Mouse (Mus musculus) neural tube, embryonic 12.5 days (tissue): Measurements from ENCODE around the gene Gm9639. TPM values are rescaled to one million over a fixed set of nuclear protein-coding genes. Genes with fewer than 3 reads are reported as not detected.
"Not testable (repeated sequence)": the region's sequence is repeated elsewhere in the genome, so short reads cannot be mapped to it uniquely, and the experiment has no call there.

Source experiments
- ATAC-seq: fragments of 200-750 bp; cut with Nextera tagmentation; 2 replicates; pipeline ENCODE4 v1.8.0; 2017; ENCODE audit warnings: low read depth, mild to moderate bottlenecking, moderate TSS enrichment, moderate library complexity; ENCODE audit not compliant: low FRiP score
- H3K27ac ChIP-seq: fragments of 300-500 bp; sonication (generic); 2 replicates; pipeline ENCODE4 v1.5.1; 2016
- H3K27me3 ChIP-seq: fragments of 300-500 bp; sonication (generic); replicated peaks from 2 replicates; pipeline ENCODE4 v1.6.1; 2016; ENCODE audit warnings: mild to moderate bottlenecking
- H3K36me3 ChIP-seq: fragments of 300-500 bp; sonication (generic); 2 replicates; pipeline ENCODE4 v1.6.1; 2016; ENCODE audit warnings: mild to moderate bottlenecking
- H3K4me1 ChIP-seq: fragments of 300-500 bp; sonication (generic); 2 replicates; pipeline ENCODE4 v1.6.1; 2016
- H3K4me2 ChIP-seq: fragments of 300-500 bp; sonication (generic); replicated peaks from 2 replicates; pipeline ENCODE4 v1.6.1; 2016; ENCODE audit warnings: mild to moderate bottlenecking
- H3K4me3 ChIP-seq: fragments of 300-500 bp; sonication (generic); 2 replicates; pipeline ENCODE4 v1.5.1; 2016
- H3K9ac ChIP-seq: fragments of 300-500 bp; sonication (generic); 2 replicates; pipeline ENCODE4 v1.6.1; 2016; ENCODE audit warnings: mild to moderate bottlenecking
- H3K9me3 ChIP-seq: fragments of 300-500 bp; sonication (generic); 2 replicates; pipeline ENCODE4 v1.6.1; 2016; ENCODE audit warnings: mild to moderate bottlenecking
- WGBS: fragments of 180-500 bp; shearing (Covaris S2); methylation state at CpG from one replicate; pipeline ENCODE4 v1.1.7; 2016; 5-methylcytosine and 5-hydroxymethylcytosine counted together
- polyA plus RNA-seq: library from polyadenylated mRNA; unstranded; fragments of >200 nt; fragmentation: Nextera tagmentation; extraction: Ambion mirVana; gene quantifications from 2 replicates; pipeline ENCODE4 v1.2.1, GENCODE M21; 2016

Gm9639 gene
- not detected in 2 replicates for polyA plus RNA-seq

GRCm38 (mm10) chr10:77794976-77795375 lies at the start of gene Gm9639:
TSS of gene Gm9639 (minus strand) at chr10:77795076.
- Histone ChIP-seq H3K4me3 (no peak within 1 kb of the TSS), H3K9ac (no peak within 1 kb of the TSS), H3K4me1 (peaks cover 15% of the 10 kb centered on the region), H3K27ac (no peak within 1 kb of the TSS), H3K4me2 (no peak within 1 kb of the TSS), H3K36me3 (no peaks in the 10 kb centered on the region), H3K9me3 (no peaks in the 10 kb centered on the region), H3K27me3 (no peaks in the 10 kb centered on the region)
- WGBS: 56% methylated on average over 2 of the region's 2 CpGs
- ATAC-seq: no peak

- H3K4me1 ChIP-seq: no peaks in the 10 kb centered on the region
- H3K9ac ChIP-seq: no peak overlapping the region
- no peak overlapping the region for H3K4me2 ChIP-seq
- H3K27me3 ChIP-seq: no peaks in the 10 kb centered on the region
- no peak for ATAC-seq
- WGBS: 84% methylated on average over 6 of the region's 6 CpGs
- H3K9me3 ChIP-seq: 0 out of 2 replicates have a peak, but pooled peaks cover 2% of the 10 kb centered on the region
- H3K27ac ChIP-seq: no peak overlapping the region
- H3K4me3 ChIP-seq: no peak overlapping the region
- no peaks in the 10 kb centered on the region for H3K36me3 ChIP-seq
Observed at GRCm38 (mm10) chr10:77839006-77839405, 44.1 kb upstream of the Gm9639 start.

DNA sequence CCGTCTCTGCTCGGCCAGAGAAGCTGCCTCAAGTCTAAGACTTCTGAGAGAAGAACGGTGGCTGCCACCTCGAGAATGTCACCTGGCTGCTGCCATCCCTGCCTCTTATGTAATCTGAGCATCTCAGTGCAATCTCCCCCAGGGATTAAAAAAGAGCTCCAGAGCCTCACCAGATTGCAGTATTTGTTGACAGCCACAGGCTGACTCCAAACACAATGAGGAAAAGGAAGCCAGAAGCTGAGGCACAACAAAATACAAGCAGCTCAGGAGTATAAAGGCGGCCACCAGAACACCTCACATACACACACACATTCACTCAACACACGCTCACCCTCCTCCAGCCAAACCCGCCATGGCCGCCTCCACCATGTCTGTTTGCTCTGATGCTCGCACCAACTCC lies 40.8 kb upstream of the Gm9639 start, which contains the start of gene Krtap10-10:
Gene Krtap10-10, plus strand, starts transcription at position 301 of the 400 bp plus-strand sequence.
- H3K36me3 ChIP-seq: no peaks in the 10 kb centered on the region
- 73% methylated on average over 9 of the region's 9 CpGs for WGBS
- H3K9me3 ChIP-seq: no peaks in the 10 kb centered on the region
- H3K4me1 ChIP-seq: no peaks in the 10 kb centered on the region
- no peak within 1 kb of the TSS for H3K4me2 ChIP-seq
- no peak within 1 kb of the TSS for H3K27ac ChIP-seq
- H3K9ac ChIP-seq: no peak within 1 kb of the TSS
- no peak for ATAC-seq
- H3K4me3 ChIP-seq: no peak within 1 kb of the TSS
- no peaks in the 10 kb centered on the region for H3K27me3 ChIP-seq

DNA sequence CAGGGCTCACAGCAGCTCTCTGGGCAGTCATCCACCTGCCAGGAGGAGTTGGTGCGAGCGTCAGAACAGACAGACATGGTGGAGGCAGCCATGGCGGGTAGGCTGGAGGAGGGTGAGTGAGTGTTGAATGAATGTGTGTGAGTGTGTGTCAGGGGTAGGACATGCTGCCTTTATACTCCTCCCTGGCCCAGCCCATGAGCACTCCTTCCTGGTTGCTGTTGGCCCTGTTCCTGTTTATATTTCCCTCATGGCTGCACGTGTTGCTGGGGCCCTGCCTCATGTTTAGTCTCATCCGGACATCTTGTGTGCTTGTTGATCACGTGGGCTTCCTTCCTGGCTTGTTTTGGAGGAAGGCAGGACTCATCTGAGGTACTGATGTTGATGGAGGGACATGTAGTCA lies 32.1 kb upstream of the Gm9639 start, which contains the start of gene Krtap10-4:
Gene Krtap10-4, minus strand, starts transcription at position 145 of the 400 bp plus-strand sequence.
- WGBS: 81% methylated on average over 6 of the region's 6 CpGs
- Histone ChIP-seq H3K36me3 (no peaks in the 10 kb centered on the region), H3K4me2 (no peak within 1 kb of the TSS), H3K9me3 (no peaks in the 10 kb centered on the region; the same call in 1 of the 2 replicates), H3K4me3 (no peak within 1 kb of the TSS), H3K9ac (no peak within 1 kb of the TSS), H3K27ac (no peak within 1 kb of the TSS), H3K4me1 (no peaks in the 10 kb centered on the region), H3K27me3 (no peaks in the 10 kb centered on the region)
- ATAC-seq: no peak

DNA sequence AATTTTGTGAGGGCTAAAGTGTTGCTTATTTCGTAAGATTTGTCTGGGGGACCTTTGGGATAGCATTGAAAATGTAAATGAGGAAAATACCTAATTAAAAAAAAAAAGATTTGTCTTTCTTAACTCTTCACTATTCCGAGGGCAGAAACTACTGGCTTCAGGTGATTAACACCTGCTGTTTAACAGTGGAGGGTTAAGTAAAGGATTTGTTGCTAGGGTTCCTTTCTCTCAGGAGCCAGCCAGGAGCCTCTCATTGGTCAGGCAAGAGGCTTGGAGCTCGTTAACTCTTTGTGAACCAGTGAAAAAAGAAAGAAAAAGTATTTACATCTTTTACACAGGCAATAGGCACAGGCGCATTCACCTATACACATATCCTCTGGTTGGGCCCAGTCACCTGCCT lies 24.3 kb upstream of the Gm9639 start:
- Histone ChIP-seq H3K36me3 (no peaks in the 10 kb centered on the region), H3K4me1 (no peaks in the 10 kb centered on the region), H3K27me3 (no peaks in the 10 kb centered on the region), H3K9me3 (no peaks in the 10 kb centered on the region), H3K4me2 (no peak overlapping the region), H3K27ac (no peak overlapping the region), H3K9ac (no peak overlapping the region), H3K4me3 (no peak overlapping the region)
- no peak for ATAC-seq
- 43% methylated on average over 4 of the region's 4 CpGs for WGBS

DNA sequence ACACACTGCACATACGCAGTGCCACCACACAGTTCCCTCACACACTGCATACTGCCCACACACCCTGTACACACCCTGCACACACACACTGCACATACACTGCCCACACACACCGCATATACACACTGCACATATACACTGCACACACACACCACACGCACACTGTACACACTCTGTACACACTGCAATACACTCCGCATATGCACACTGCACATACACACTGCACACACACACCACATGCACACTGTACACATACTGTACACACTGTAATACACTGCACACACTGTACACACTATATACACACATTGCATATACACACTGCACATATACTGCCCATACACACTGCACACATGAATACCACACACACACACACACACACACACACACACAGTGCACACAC lies 23.6 kb upstream of the Gm9639 start:
- WGBS: 95% methylated on average over 4 of the region's 4 CpGs
- no peaks in the 10 kb centered on the region for H3K9me3 ChIP-seq
- H3K9ac ChIP-seq: no peak overlapping the region
- H3K36me3 ChIP-seq: no peaks in the 10 kb centered on the region
- H3K4me3 ChIP-seq: no peak overlapping the region
- no peak for ATAC-seq
- H3K27me3 ChIP-seq: no peaks in the 10 kb centered on the region
- no peaks in the 10 kb centered on the region for H3K4me1 ChIP-seq
- no peak overlapping the region for H3K4me2 ChIP-seq
- no peak overlapping the region for H3K27ac ChIP-seq

DNA sequence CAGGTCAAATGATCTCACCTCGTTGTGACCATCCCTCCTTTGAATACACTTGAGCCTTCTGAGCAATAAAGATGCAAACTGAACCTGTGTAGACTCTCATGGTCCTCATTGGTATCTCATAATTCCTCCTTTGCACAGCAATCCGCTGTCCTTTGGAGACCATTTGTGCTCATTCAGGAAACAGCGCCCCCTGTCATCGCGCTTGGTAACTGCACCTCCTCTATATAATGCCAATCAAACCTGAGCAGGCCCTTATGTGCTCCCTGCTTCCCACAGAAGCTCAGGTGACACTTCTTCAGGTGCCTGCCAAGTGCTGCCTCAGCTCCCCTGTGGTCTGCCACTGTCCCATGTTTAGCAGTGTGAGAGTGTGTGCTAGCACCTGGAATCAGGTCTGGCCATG lies 20.6 kb upstream of the Gm9639 start:
- WGBS: 38% methylated on average over 5 of the region's 5 CpGs
- Histone ChIP-seq H3K9me3 (no peaks in the 10 kb centered on the region), H3K9ac (no peak overlapping the region), H3K4me3 (no peak overlapping the region), H3K27ac (no peak overlapping the region), H3K27me3 (no peaks in the 10 kb centered on the region), H3K4me2 (no peak overlapping the region), H3K36me3 (no peaks in the 10 kb centered on the region), H3K4me1 (no peaks in the 10 kb centered on the region)
- no peak for ATAC-seq

DNA sequence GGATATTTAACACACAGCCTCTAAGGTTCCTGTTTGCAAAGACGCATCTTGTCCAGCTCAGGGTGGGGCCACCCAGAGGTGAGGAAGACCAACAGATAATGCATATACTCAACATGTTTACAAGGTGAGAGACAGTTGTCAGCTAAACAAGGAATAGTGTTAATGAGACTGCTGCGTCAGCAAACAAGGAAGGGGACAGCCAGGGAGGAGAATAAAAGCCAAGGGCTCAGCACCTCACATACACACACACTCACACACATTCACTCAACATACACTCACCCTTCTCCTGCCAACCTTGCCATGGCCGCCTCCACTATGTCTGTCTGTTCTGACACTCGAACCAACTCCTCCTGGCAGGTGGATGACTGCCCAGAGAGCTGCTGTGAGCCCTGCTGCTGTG lies 19.5 kb upstream of the Gm9639 start, which contains the start of gene Gm2696:
Gene Gm2696, plus strand, starts transcription at position 301 of the 400 bp plus-strand sequence.
- 63% methylated on average over 4 of the region's 4 CpGs for whole genome bisulfite sequencing
- ATAC-seq: no peak

GRCm38 (mm10) chr10:77811743-77812142 lies 16.9 kb upstream of the Gm9639 start, which contains the start of gene Gm9507:
TSS of gene Gm9507 (minus strand) at chr10:77811843.
- no peak within 1 kb of the TSS for H3K4me2 ChIP-seq
- no peak within 1 kb of the TSS for H3K27ac ChIP-seq
- no peaks in the 10 kb centered on the region for H3K9me3 ChIP-seq
- no peak within 1 kb of the TSS for H3K9ac ChIP-seq
- no peaks in the 10 kb centered on the region for H3K4me1 ChIP-seq
- no peaks in the 10 kb centered on the region for H3K36me3 ChIP-seq
- 74% methylated on average over 5 of the region's 5 CpGs for WGBS
- no peaks in the 10 kb centered on the region for H3K27me3 ChIP-seq
- ATAC-seq: no peak
- H3K4me3 ChIP-seq: no peak within 1 kb of the TSS

More for the DNA sequence above, 19.5 kb upstream of the Gm9639 start, which contains the start of gene Gm2696:
- H3K36me3 ChIP-seq: no peaks in the 10 kb centered on the region
- no peak within 1 kb of the TSS for H3K4me3 ChIP-seq
- no peaks in the 10 kb centered on the region for H3K4me1 ChIP-seq
- H3K27me3 ChIP-seq: no peaks in the 10 kb centered on the region
- no peaks in the 10 kb centered on the region for H3K9me3 ChIP-seq
- no peak within 1 kb of the TSS for H3K9ac ChIP-seq
- H3K27ac ChIP-seq: no peak within 1 kb of the TSS
- H3K4me2 ChIP-seq: no peak within 1 kb of the TSS

DNA sequence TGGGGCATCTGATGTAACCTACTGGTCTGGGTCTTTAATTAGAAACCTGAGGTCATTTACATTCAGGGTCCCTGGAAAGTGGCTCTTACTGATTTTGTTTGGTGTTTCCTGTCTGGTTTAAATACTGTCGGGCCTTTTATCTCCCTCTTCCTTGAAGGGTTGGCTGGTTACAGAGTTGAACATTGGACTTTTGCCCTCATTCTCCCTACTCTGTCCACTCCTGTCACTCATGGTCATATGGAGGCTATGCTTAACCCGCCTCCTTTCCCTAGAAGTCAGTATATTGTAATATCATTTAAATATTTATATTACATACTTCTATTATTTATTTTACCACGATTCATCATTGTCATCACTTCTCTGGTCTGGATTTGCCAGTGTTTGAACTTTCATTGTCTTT lies 9.2 kb upstream of the Gm9639 start:
- no peaks in the 10 kb centered on the region for H3K9me3 ChIP-seq
- no peaks in the 10 kb centered on the region for H3K36me3 ChIP-seq
- H3K9ac ChIP-seq: no peak overlapping the region
- no peak overlapping the region for H3K4me2 ChIP-seq
- H3K4me3 ChIP-seq: no peak overlapping the region
- H3K4me1 ChIP-seq: 0 out of 2 replicates have a peak, but pooled peaks cover 2% of the 10 kb centered on the region
- WGBS: 83% methylated on average over 3 of the region's 3 CpGs
- H3K27ac ChIP-seq: no peak overlapping the region
- no peaks in the 10 kb centered on the region for H3K27me3 ChIP-seq
- no peak for ATAC-seq

DNA sequence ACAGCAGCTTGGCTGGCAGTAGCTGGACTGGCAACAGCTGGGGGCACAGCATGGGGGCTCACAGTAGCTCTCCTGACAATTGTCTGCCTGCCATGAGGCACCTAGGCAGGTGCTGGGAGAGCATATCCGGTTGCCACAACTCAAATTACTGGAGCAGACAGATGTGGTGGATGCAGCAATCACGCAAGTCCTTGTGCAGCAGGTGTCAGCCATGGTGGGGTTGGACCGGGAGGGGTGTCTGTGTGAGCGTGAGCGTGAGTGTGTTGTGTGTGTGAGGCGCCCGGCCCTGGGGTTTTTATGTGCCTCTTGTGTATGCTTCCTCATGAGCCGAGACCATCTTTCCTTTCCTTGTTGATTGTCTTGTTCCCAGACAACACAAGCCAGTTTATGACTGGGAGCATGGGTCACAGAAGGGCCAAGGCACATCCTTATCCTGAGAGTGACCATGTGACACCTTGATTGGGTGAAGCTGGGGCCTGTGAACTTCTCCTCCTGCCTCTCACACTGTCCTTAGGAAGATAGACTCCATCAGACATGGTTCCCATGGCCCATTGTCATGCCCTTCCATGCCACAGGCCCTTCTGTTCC lies 4.1 kb upstream of the Gm9639 start, which contains the start of gene Gm19668:
Gene Gm19668, minus strand, starts transcription at position 213 of the 588 bp plus-strand sequence.
- ATAC-seq: peak; percentile 54; the same call in 1 of the 2 replicates
- WGBS: 41% methylated on average over 8 of the region's 8 CpGs
- no peaks in the 10 kb centered on the region for H3K9me3 ChIP-seq
- no peaks in the 10 kb centered on the region for H3K36me3 ChIP-seq
- no peak within 1 kb of the TSS for H3K9ac ChIP-seq
- H3K4me3 ChIP-seq: no peak within 1 kb of the TSS
- peaks cover 15% of the 10 kb centered on the region for H3K4me1 ChIP-seq
- no peak within 1 kb of the TSS for H3K27ac ChIP-seq
- no peak within 1 kb of the TSS for H3K4me2 ChIP-seq
- H3K27me3 ChIP-seq: no peaks in the 10 kb centered on the region

DNA sequence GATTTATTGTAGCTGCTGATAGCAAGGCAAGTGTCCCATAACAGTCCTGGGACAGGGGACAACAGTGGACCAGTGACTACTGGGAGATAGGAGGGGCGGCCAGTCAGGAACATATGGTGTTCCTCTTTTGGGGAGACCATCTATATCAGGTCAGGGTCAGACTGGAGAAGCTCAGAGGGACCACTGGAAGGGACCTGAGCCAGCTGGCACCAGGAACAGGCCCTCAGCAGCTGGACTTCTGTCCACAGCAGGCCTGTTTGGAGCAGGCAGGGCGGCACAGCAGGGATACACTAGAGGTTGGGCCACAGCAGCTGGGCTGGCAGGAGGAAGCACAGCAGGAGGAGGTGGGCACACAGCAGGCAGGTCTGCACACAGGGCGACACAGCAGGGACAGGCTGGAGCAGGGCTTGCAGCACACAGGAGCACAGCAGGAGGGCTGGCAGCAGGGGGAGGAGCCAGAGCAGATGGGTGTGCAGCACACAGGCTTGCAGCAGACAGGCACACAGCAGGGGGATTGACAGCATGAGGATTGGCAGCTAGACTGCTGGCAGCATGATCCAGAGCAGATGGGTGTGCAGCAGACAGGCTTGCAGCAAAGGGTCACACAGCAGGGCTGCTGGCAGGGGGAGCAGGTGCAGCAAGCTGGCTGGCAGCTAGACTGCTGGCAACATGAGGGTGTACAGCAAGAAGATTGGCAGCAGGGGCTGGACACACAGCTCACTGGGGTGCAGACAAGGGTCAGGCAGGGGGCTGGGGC lies 3.5 kb upstream of the Gm9639 start:
- WGBS: 31% methylated on average over 3 of the region's 3 CpGs
- H3K36me3 ChIP-seq, H3K9me3 ChIP-seq, H3K9ac ChIP-seq, H3K4me3 ChIP-seq, H3K27ac ChIP-seq, H3K4me2 ChIP-seq, H3K27me3 ChIP-seq: not testable (repeated sequence)
- peaks cover 15% of the 10 kb centered on the region for H3K4me1 ChIP-seq
- 0 out of 2 replicates have a peak, but pooled peaks have one; percentile 38 for ATAC-seq
